Mouse (Mus musculus): ENCODE measurements around the gene Iqschfp.
"Not testable (repeated sequence)": the region's sequence is repeated elsewhere in the genome, so short reads cannot be mapped to it uniquely, and the experiment has no call there.

The Iqschfp gene

DNA sequence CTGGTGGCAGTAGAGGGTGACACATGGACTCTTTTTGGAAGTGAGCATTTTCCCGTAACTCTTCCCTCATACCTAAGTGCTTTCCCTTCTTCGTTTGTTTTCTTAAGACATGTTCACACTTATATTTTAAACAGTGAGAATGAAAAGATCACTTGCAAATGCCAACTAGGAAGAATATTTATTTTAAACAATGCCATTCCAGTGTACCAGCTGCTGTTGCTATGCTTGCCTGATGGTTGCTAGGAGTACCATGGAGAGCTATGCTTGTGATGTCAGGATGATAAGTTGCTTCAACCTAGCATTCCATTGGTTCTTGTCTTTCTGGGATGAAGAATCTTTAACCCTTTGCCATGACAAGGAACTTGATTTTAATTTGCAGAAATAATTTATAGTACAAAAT, 193.0 kb downstream of the Iqschfp start:
- no peak for DNase-seq

DNA sequence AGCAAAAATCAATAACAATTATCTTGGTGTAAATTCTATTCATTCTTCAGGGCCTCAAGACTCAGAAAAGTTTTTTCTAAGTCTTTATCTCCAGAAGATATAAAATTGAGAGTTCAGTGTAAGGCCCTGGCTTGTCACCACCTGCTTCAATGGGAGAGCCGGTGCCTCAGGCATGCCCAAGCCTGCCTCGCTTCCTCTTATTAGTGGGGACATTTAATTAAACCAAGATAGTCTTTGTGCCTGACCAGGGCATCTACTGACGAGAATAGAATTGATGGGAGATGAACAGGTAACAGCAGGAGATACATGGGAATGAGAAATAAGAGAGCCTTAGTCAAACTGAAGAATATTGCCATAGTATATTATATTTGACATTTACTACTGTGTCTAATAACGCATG, 200.1 kb downstream of the Iqschfp start:
- DNase-seq: no peak

DNA sequence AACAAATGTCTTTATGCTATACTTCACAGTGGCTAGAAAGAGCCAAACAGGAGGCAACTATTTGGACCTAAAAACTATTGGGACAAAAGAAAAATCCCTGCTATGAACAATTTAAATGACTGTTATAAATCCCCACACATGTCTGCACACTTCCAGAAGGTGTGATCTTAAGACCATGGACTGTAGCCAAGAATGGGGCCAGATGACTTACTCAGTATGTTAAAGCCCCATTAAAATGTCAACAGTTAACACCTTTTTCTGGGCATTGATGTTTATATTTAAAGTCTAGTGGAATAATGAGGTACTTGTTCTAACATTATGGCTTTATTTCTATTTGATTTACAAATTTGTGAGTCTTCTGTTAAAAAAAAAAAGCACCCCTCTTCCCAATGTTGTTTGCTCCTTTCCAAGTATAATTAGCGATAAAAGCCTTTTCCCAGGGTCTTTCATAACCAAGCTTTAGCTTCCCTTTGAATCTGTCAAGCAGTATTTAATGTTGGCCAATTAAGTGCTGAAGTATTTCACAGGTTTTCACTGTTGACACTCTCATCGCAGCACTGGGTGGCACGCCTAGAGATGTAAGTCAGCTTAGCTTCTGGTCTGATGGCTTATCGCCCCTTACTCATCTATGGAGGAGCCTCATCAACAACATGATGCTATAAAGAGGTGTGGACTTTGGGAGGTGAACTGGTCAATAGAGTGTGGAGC, 204.8 kb downstream of the Iqschfp start:
- DNase-seq: no peak

DNA sequence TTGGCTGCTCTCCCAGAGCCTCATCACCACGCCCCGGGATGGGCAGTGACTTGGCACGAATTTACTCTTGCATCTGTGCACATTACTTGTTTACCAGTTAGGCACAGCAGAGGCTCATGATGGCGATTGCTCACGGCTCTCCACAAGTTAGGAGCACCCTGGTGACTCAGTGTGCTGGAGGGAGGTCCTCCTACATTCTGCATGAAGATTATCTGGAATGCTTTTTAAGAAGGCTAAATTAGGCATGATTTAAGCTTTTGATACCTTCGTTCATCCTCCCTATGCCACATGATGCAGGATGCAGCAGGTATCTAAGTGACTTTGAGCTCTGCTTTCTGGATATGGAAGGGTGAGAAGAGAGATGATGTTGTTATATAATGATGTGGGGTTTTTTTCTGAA, 207.5 kb downstream of the Iqschfp start:
- not testable (repeated sequence) for DNase-seq

DNA sequence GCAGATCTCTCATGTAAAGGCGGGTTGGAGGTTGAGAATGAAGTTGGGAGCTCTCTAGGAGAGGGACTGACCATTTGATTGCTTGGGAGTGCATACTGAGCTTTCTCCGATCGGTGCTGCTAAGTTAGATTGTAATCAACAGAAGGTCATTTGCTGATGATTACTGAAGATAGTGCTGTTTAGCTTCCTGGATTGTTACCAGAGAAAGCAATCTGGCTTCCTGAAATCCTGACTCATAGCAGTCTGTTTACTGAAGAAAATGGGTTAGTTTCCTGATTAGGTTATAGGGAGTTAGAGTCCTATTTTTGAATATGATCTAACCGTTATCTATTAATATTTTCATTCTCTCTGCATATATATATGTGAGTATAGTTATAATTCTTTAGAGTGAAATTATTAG, 209.3 kb downstream of the Iqschfp start:
- no peak for DNase-seq

DNA sequence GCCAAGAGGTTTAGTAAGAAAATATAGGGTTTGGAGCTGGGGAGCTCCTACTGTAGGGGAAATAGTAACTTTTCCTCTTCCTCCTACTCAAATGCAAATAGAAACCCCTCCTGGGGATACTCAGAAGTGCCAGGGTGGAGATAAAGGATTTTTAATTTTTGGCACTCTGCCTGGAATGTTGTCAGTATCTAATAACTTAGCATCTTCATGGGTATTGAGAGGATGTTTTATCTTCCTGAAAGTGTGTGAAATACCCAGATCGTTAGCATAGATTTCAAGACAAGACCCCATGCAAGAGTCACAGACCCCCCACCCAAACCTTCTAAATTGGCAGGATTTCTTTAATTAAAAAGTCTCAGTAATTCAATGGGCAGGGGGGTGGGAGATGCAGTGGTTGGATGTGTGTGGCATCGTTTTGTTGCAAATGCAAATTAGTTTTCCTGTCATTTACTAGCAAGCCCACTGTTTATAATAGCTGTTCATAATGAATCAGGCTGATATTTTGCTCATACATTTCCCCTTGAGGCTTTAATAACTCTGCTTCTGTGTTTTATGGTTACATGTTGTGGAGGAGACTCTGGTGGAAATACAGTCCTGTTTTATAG, 213.2 kb downstream of the Iqschfp start:
- DNase-seq: no peak

DNA sequence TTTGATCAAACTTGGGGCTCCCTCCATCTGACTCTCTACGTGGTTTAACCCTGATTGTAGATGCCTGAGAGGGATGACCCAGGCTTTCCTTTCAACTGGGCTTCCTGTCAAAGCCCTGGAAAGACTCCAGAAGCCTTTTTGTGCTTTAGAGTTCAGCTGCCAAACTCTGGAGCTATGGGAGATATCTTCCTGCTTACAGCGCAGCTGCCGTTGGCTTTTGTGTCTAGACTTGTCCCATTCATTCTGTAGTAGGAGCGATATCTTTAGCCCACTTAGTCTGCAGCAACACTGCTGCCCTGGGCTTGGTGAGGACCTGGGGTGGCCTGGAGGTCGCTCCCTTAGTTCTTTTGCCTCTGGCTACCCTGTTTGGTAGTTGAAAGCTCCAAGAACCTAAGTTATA, 229.3 kb downstream of the Iqschfp start:
- no peak for DNase-seq

DNA sequence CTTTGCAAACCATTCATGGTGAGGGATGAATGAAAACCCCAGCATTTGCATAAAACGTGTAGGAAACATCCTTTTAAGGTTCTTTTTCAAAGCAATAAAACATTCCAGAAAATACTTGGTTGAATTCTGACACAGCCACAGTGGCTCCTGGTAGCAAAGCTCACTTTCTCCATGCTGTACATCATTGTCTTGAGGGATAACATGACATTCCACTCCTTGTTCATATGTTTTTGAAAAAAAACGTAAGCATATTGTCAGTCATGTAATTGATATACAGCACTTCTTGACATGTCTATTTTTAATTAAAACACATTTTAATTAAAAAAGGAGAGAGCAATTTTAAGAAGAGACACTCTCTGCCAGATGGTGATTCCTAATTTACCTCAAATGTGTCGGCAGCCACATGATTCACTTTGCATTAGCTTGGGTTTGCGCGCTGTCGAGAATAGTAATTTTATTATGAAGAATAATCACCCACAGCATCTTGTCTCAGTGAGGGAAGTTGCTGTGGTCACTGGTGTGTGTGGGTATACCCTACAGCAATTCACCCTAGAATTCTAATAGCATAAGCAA, 234.3 kb downstream of the Iqschfp start:
- DNase-seq: no peak

DNA sequence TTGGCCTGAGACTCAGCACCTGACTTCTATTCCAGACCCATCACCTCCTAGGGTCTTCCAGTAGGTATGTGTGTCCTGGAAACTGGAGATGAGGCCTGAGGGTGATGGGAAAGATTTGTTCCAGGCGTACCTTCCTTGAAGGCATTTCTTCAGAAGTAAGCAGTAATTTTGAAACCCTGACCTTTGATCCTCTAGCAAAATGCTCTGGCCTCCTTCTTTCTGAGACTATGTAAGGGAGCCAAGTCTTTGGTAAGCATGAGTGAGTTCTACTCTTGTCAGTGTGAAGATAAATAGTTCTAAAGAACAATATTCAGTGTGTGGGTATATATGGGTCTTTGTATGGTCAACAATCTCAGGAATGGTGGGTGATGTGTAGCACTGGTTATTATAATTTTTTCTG, 238.4 kb downstream of the Iqschfp start:
- no peak for DNase-seq

DNA sequence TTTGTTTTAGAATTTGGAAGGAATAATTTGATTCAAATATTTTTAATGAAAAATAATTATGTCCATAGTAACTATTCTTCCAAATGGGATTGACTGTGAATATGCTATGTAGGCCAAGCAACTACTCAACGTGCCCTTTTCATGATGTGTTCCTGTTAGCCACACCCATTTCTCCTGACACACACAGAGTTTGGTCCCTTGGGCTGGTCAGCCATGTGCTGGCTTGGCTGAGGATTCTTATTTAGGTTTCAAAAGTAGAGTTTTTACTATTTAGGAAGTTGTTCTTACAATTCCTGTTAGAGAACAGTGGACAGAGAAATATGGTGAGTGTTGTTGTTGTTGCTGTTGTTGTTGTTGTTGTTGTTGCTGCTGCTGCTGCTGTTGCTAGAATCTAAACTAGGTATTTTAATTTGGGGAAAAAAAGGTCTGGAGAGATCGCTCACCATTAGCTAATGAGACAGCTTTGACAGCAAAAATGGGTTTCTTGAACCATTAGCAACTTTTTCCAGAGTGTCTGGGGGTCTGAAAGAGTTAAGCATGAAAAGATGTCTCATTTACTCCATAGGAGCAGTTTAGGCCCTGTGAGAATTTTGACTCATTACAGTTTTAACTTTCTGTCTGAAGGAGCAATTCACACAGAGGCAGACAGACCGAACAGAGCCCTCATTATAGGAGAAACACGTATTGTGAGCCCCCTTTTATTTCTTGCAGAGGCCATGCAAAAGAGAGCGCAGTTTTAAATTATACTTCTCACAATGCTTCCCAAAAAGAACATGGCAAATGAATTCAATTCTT, 247.0 kb downstream of the Iqschfp start:
- no peak for DNase-seq

DNA sequence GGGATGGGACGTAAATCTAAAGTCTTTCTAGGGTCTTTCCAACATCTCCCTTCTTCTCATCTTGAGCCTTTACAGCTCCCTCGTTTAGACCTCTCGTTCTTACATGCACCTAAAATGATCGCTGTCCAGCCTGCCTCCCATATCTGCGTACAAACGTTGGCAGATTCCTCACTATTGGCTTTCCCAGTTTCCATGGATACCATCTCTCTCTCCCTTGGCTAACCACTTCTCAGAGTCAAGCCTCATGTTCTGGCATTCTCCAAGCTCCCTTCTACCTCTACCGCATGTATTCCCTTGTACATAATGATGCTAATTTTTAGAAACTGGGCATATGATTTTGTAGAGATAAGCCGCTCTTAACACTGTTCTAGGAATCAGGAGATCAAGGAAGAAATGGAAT, 258.7 kb downstream of the Iqschfp start:
- no peak for DNase-seq

DNA sequence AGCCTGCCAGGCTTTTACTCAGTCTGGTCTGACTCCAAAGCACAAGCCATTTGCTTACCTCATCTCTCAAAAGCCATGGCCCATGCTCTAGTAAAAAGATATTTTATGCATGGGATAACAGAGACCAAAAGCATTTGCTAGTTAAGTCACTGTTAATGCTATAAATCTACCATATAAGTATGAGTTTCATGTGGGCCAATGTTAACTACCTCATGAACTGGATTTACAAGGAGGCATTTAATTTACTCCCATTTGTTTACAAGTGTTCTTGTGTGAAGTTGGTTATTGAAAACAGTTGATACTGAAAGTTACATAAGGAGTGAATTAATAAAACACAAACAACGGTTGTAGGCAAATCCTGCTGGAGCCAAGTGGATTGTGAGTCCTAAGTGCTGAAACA, 268.1 kb downstream of the Iqschfp start:
- DNase-seq: no peak

DNA sequence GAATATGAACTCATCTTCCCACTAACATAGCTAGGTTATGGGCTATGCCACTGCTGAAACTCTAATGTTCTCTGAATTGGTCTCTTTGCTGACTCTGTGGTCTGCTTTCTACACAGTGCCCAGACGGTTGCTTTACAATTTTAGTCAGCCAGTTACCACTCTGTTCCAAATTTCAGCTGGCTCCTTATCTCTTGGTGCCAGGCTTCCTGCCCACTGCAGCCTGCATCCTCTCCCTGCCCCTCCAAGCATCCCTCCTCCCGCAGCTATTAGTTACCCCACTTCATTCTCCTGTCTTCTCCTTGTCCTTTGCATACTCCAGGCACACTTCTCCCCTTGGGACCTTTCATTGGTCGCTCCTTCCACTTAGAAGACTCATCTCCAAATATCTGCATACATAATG, 268.7 kb downstream of the Iqschfp start:
- DNase-seq: no peak

DNA sequence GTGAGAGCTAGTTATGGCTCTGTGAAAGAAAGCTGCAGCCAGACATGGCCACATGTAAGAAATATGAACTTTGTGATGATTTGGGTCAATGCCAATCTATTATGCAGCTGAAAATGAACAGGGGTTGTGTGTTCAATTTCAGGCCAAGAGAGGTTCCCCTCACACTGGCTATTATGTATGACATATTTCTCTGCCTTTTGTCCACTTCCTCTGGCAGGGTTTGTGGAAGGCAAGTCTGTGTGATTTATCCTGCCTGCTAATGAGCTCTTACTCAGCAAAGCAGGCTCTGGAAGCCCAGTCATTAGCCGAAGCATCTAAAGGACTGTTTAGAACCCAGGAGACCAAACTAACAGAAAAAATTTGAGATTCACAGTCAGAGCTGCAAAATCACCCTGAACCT, 286.2 kb downstream of the Iqschfp start:
- DNase-seq: no peak

DNA sequence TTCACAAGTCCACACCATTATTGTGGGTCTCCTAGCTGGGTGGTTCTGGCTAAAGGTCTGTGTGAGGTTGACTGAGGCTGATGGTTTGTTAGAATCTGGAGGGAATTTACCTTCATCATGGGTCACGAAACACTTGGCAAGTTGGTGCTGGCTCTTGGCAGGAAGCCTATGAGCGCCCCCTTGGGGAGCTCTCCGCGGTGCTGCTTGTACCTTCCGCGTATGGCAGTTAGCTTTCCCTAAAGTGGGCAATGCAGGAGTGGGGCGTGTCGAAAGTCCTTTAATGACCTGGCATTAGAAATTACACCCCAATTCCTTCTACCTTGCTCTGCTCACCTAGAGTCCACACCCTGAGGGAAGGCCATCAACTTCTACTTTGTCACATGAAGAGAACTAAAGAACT, 295.4 kb downstream of the Iqschfp start:
- no peak for DNase-seq

DNA sequence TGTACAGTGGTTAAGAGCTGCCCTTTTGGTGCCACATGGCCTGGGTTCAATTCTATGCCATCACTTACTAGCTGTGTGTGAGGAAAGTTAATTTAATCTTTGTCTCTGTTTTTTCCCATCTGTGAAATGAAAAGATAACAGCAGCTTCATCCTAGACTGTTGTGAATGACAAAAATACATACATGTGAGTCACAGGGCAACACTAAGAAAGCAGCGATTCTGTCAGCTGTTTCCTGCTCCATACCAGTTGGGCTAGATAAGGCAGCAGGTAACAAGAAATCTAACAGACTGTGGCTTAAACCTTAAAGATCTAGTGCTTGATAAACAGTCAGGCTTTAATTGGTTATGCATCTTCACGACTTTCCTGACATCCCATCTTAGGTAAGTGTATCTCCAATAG, 297.1 kb downstream of the Iqschfp start:
- no peak for DNase-seq

DNA sequence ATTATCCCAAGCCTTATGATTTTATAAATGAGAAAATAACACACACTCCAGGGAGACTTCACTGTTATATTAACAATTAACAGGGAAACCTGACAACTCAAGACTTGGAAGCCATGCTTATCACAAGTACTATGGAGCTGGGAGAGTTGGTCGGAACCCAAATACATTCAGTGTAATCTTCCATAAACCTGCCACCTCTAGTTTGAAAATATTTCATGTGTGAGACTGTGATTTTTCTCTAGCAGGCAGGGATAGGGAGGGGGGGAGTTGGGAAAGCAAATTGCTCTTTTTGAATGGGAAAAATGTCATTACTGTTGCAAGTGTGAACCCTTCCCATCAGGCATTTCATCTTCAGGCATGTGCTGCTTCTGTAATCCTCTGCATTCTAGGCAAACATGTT, 304.9 kb downstream of the Iqschfp start:
- no peak for DNase-seq

DNA sequence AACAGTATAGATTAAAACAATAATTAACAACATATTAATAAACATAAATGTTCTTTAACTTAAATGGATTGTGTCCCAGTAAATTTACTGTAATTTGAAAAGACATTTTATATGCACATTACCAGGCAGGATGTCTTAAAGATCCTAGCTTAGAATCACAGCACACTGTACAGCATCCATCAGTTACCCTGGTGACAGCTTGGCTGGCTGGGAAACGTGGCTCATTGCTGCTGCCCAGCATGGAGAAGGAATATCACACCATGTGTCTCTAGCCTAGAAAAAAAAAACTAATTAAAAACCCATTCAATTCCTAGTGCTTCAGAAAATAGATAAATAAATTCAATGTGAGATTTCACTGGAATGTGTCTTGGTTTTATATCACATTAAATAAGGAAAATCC, 309.2 kb downstream of the Iqschfp start:
- DNase-seq: no peak

DNA sequence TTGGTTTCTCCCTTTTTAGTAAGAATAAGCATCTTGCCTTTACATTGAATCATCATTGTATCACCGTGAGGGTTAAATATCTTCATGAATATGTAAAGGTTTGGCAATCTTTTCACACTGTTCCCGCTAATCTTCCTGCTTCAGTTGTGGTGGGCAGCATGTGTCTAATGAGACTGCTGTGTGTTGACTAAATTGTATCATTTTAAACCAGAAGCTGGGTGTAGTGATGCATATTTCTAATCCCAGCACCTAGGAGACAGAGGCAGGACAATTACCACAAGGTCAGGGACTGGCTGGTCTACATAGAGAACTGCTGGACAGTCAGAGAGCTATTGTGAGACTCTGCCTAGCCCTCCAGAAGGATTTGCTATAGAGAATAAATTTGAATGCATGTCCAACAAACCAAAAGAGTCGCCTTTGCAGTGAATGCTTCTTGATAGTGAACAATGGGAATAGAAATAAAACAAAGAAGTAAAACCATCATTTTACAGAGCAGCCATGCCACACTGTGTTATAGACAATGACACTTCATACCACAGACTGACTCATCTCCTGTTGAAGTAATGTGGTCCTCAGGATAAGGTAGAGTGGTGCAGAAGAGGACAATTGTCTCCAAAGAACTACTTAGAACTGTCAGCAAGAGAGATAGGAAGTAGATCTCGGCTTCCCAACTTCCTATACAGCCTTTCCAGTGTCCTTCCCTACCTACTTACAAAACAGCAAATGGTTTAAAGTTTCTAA, 310.3 kb downstream of the Iqschfp start:
- DNase-seq: no peak

DNA sequence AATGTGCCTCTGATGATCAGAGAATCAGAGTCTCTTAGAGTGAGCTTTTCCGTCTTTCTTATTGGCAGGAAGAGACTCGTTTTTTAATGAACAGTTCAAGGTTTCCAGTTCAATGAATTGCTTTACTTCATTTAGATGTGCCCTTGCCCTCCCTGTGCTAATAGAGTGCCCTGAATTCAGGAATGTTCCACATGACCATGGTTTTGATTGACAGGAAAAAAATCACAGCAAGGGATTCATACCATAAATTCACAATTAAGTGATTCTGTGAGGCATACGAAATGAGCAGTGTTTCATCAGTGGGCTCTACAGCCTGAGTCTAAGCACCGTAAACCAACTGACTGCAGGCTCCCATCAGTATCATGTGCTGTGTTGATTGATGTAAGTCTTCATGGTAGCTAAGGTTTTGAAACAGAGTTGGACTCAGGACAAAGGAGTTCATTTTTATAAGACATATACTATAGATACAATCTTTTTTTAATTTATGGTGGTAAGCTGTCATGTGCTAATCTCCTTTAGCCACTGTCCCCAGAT, 312.0 kb downstream of the Iqschfp start:
- DNase-seq: no peak

DNA sequence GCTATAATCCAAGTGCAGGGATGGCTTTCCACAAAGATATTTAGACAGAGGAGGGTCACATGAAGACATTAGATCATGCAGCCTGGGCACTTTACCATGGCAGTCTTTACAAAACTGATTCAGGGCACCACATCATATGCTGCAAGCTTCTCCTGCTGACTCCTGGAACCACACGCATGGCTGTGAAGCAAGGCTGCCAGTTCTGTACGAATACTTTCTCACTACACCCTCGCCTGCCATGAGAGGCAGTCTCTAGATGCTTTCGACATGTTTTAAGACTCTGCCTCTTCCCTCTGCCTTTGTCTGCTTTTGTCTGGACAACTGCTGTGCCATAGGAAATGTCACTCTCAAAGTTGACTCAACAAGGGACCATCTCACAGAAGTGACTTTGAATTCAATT, 318.4 kb downstream of the Iqschfp start:
- DNase-seq: no peak

DNA sequence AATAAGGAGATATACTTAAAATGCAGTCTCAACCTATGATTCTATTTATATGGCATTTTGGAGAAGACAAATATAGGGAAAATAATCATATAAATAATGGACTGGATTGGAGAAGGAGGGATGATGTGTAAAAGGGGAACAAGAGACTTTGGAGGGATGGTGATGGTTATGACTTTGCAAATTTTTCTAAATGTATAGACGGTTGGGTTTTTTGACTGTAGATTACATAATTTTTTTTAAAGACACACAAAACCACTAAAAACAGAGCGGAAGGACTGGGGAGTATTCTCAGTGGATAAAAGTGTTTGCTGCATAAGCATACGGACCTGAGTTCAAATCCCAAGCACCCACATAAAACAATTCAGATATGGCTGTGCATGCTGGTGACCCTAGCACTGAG, 329.4 kb downstream of the Iqschfp start:
- DNase-seq: no peak

DNA sequence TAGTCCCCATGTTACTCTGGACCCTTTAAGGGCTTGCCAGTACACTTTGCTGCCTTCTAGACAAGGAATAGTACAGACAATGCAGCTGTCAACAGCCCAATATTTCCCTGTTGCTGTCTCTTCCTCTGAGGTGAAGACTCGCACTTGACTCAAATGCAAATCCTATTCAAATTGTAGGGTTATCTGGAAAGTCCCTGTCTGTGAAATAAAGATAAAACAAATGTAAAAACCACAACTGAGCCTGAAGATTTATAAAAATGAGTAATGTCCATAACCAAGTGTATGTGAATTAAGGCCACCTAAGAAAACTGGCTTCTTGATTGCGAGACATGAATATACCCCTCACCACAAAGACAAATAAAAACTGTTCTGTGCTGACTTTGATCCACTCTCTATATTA, 347.9 kb downstream of the Iqschfp start:
- no peak for DNase-seq
